Mouse (Mus musculus) midbrain, embryonic 16.5 days (tissue): ENCODE data around the gene Dscam. TPM values are rescaled to one million over a fixed set of nuclear protein-coding genes. Genes with fewer than 3 reads are reported as not detected.
A peak's percentile ranks its signal among the peaks of the same experiment; 100 is the strongest.

Source experiments
- ATAC-seq: fragments of 200-750 bp; cut with Nextera tagmentation; 2 replicates; pipeline ENCODE4 v1.8.0; 2017; ENCODE audit warnings: moderate TSS enrichment
- H3K27ac ChIP-seq: fragments of 300-500 bp; sonication (generic); 2 replicates; pipeline ENCODE4 v1.5.1; 2014; ENCODE audit warnings: mild to moderate bottlenecking, low read length, mixed read lengths
- H3K27me3 ChIP-seq: fragments of 300-500 bp; sonication (generic); 2 replicates; pipeline ENCODE4 v1.6.1; 2014; ENCODE audit warnings: low read depth, low read length, mixed read lengths; ENCODE audit not compliant: control insufficient read depth, insufficient read depth
- H3K36me3 ChIP-seq: fragments of 300-500 bp; sonication (generic); 2 replicates; pipeline ENCODE4 v1.6.1; 2014; ENCODE audit warnings: mild to moderate bottlenecking, low read length, moderate library complexity, mixed read lengths; ENCODE audit not compliant: control insufficient read depth, insufficient read depth
- H3K4me1 ChIP-seq: fragments of 300-500 bp; sonication (generic); 2 replicates; pipeline ENCODE4 v1.6.1; 2014; ENCODE audit warnings: mild to moderate bottlenecking, low read length, mixed read lengths; ENCODE audit not compliant: control insufficient read depth, insufficient read depth
- H3K4me2 ChIP-seq: fragments of 300-500 bp; sonication (generic); 2 replicates; pipeline ENCODE4 v1.6.1; 2014; ENCODE audit warnings: mild to moderate bottlenecking, low read length, mixed read lengths
- H3K4me3 ChIP-seq: fragments of 300-500 bp; sonication (generic); 2 replicates; pipeline ENCODE4 v1.5.1; 2014; ENCODE audit warnings: low read depth, mild to moderate bottlenecking, low read length, moderate library complexity, mixed read lengths
- H3K9ac ChIP-seq: fragments of 300-500 bp; sonication (generic); 2 replicates; pipeline ENCODE4 v1.6.1; 2014; ENCODE audit warnings: low read depth, low read length, mixed read lengths
- H3K9me3 ChIP-seq: fragments of 300-500 bp; sonication (generic); replicated peaks from 2 replicates; pipeline ENCODE4 v1.6.1; 2014; ENCODE audit warnings: mild to moderate bottlenecking, low read length, mixed read lengths; ENCODE audit not compliant: control insufficient read depth, poor library complexity, severe bottlenecking
- WGBS: fragments of 180-500 bp; shearing (Covaris S2); extraction: QIAGEN DNeasy Blood & Tissue Kit; methylation state at CpG from one replicate; pipeline ENCODE4 v1.1.7; 2014; 5-methylcytosine and 5-hydroxymethylcytosine counted together
- polyA plus RNA-seq: library from polyadenylated mRNA; unstranded; fragments of >200 nt; fragmentation: Nextera tagmentation; extraction: Ambion mirVana; gene quantifications from 2 replicates; pipeline ENCODE4 v1.2.1, GENCODE M21; 2015

Gene Dscam
- polyA plus RNA-seq, 1 experiment from 2014 or later: 16.2 TPM

DNA sequence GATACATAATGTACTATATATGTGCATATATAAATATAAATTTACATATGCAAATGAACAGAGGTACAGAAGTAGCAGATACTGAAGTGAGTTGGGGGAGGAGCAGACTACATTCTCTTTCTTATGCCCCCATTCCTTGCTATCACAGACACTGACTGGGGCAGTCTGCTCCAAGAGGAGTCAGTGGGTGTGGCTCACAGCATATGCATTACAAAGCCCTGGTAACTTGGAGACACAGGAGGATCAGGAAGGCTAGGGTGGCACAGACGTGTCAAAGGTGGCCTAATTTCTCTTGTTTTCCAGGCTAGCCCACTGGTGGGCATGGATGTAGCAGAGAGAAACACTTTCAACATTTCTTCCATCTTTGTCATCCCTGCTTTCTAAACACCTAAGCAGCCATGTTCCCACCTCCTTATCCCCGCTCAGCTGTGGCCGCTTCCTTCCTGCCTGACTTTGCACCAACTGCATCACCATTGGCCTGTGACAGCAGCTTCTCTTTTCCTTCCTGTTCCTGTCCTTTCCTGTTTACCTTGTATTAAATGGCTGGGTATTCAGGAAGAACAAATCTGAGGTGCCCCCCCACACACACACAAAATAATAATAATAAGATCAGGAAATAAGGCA, 325.0 kb downstream of the Dscam start:
- Histone ChIP-seq H3K27me3 (no peaks in the 10 kb centered on the region), H3K4me3 (no peak overlapping the region), H3K4me1 (peaks cover 22% of the 10 kb centered on the region), H3K9me3 (no peaks in the 10 kb centered on the region), H3K36me3 (no peaks in the 10 kb centered on the region), H3K27ac (peak overlapping the region; percentile 24; the same call in 1 of the 2 replicates), H3K9ac (no peak overlapping the region), H3K4me2 (no peak overlapping the region)
- WGBS: 59% methylated on average over 3 of the region's 3 CpGs
- no peak for ATAC-seq

GRCm38 (mm10) chr16:96843691-96844400, 326.7 kb downstream of the Dscam start:
- Histone ChIP-seq H3K4me1 (peaks cover 22% of the 10 kb centered on the region), H3K27ac (peak overlapping the region; percentile 68), H3K4me2 (no peak overlapping the region), H3K9me3 (no peaks in the 10 kb centered on the region), H3K9ac (no peak overlapping the region), H3K4me3 (no peak overlapping the region), H3K27me3 (no peaks in the 10 kb centered on the region), H3K36me3 (no peaks in the 10 kb centered on the region)
- no peak for ATAC-seq
- WGBS: 39% methylated on average over 9 of the region's 9 CpGs

DNA sequence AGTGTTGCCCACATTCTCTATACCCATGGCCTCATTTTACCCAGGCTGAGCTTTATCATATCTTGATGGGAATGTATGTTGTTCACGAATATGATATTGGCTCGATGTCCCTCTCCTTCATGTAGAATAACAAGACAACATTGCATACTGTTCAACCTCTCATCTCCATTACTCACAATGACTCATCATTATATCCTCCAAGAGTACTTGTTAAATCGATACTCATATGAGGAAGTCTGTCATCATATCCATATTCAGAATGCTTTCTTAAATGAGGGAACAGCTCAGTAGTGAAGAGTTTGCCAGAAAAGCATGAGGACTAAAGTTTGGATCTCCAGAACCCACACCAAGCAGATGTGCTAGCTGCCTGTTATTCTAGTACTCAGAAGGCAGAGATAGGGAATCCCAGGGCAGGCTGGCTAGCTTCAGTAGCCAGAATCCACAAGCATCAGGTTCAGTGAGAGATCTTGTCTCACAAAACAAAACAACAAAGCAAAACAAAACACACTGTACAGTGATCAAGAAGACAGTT, 327.7 kb downstream of the Dscam start:
- no peak overlapping the region for H3K9ac ChIP-seq
- 97% methylated on average over 3 of the region's 3 CpGs for WGBS
- no peak for ATAC-seq
- no peak overlapping the region for H3K4me3 ChIP-seq
- H3K4me1 ChIP-seq: peaks cover 24% of the 10 kb centered on the region
- no peak overlapping the region for H3K4me2 ChIP-seq
- no peaks in the 10 kb centered on the region for H3K27me3 ChIP-seq
- H3K9me3 ChIP-seq: no peaks in the 10 kb centered on the region
- peak overlapping the region; percentile 43; the same call in 1 of the 2 replicates for H3K27ac ChIP-seq
- H3K36me3 ChIP-seq: no peaks in the 10 kb centered on the region

GRCm38 (mm10) chr16:96819649-96820048, 350.9 kb downstream of the Dscam start:
- 31% methylated on average over 16 of the region's 16 CpGs for WGBS
- H3K9ac ChIP-seq: no peak overlapping the region
- no peak overlapping the region for H3K4me2 ChIP-seq
- H3K9me3 ChIP-seq: no peaks in the 10 kb centered on the region
- peak; percentile 36; the same call in 1 of the 2 replicates for ATAC-seq
- no peaks in the 10 kb centered on the region for H3K27me3 ChIP-seq
- H3K27ac ChIP-seq: no peak overlapping the region
- no peaks in the 10 kb centered on the region for H3K4me1 ChIP-seq
- no peak overlapping the region for H3K4me3 ChIP-seq
- peaks cover 2% of the 10 kb centered on the region; the same call in 1 of the 2 replicates for H3K36me3 ChIP-seq

- ATAC-seq: no peak
These were observed 364.3 kb downstream of the Dscam start for GRCm38 (mm10) chr16:96806298-96806697.

DNA sequence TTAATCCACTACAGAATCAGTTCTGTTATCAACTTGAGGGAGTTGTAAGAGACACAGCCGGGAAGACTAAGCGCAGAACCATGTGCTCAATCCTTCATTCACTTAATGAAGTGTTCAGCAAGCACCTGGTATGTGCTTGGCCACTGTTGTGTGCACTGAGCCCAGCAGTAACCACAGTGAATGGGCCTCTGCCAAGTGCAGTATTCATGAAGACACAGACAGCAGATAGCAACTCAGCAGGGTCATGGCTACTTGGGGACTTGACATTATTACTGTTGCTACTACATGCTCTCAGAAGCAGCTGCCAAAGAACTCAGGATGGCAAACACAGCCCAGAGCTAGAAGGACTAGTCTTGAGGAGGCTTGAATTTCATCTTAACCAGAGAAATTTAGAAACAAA, 367.9 kb downstream of the Dscam start:
- Histone ChIP-seq H3K9ac (no peak overlapping the region), H3K4me3 (no peak overlapping the region), H3K27me3 (no peaks in the 10 kb centered on the region), H3K27ac (no peak overlapping the region), H3K9me3 (no peaks in the 10 kb centered on the region), H3K36me3 (peaks cover 7% of the 10 kb centered on the region), H3K4me2 (no peak overlapping the region), H3K4me1 (0 out of 2 replicates have a peak, but pooled peaks cover 7% of the 10 kb centered on the region)
- WGBS: 75% methylated on average over 2 of the region's 2 CpGs
- ATAC-seq: peak; percentile 62; the same call in 1 of the 2 replicates

More at GRCm38 (mm10) chr16:96806298-96806697, 364.3 kb downstream of the Dscam start:
- Histone ChIP-seq H3K27me3 (no peaks in the 10 kb centered on the region), H3K9me3 (no peaks in the 10 kb centered on the region), H3K4me3 (no peak overlapping the region), H3K9ac (no peak overlapping the region), H3K27ac (no peak overlapping the region), H3K4me1 (0 out of 2 replicates have a peak, but pooled peaks cover 7% of the 10 kb centered on the region), H3K4me2 (no peak overlapping the region), H3K36me3 (no peaks in the 10 kb centered on the region)
- WGBS: 92% methylated on average over 1 of the region's 1 CpGs

GRCm38 (mm10) chr16:96801650-96802237, 368.8 kb downstream of the Dscam start:
- Histone ChIP-seq H3K36me3 (peaks cover 7% of the 10 kb centered on the region), H3K4me1 (0 out of 2 replicates have a peak, but pooled peaks cover 7% of the 10 kb centered on the region), H3K9me3 (no peaks in the 10 kb centered on the region), H3K4me2 (no peak overlapping the region), H3K27me3 (no peaks in the 10 kb centered on the region), H3K27ac (no peak overlapping the region), H3K9ac (no peak overlapping the region), H3K4me3 (no peak overlapping the region)
- no peak for ATAC-seq
- 91% methylated on average over 1 of the region's 1 CpGs for WGBS

DNA sequence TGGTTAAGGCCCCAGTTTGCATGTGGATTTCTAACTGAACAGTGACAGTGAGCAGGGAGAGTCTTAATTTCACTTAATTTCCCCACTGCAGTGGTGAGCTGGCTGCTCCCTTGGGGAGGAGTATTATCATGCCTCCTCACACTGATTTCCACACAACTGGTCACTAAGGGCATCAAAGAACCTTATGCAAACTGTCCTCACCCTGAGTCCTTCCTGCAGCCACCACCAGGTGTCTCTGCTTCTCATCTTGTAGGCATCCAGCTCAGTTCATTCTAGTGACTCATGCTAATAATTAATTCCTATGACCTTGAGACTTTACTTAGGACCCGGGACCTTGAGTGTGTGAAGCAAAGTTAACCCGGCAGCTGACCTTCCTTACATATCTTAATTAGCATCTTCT, 375.1 kb downstream of the Dscam start:
- H3K36me3 ChIP-seq: peaks cover 5% of the 10 kb centered on the region
- 57% methylated on average over 2 of the region's 2 CpGs for WGBS
- no peaks in the 10 kb centered on the region for H3K4me1 ChIP-seq
- no peaks in the 10 kb centered on the region for H3K9me3 ChIP-seq
- no peak overlapping the region for H3K27ac ChIP-seq
- H3K27me3 ChIP-seq: no peaks in the 10 kb centered on the region
- H3K9ac ChIP-seq: no peak overlapping the region
- H3K4me2 ChIP-seq: no peak overlapping the region
- H3K4me3 ChIP-seq: no peak overlapping the region
- no peak for ATAC-seq
